Mouse (Mus musculus): ENCODE measurements around the gene Mxi1.

DNA sequence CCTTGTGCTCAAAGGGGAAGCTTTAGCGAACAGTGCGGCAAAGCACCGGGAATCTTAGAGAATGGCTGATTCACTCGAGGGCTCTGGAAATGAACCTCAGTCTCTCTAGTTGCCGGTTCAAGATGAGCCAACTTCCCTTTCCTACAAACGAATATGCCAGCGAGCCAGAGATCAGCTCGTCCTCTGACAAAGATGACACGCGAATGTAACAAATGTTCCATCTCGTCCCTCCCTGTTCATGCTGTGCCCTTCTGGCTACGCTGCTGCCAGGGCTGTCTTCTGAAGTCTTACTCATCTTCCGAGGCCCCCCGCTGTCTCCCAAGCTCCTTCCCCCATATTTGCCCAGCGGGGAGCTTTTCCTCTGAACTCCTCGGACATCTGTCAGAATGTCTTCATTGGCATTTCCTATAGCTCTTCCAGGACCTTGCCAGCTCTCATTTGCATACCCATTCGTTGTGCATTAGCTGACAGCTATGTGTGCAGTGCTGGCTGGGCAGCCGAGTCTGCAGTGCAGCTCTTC is 94.6 kb downstream of the Mxi1 start:
- TF ChIP-seq BHLHE40 (IDR thresholded peaks at IDR 0.05; ENCODE audit: borderline replicate concordance, low read depth, low read length) = peak; percentile 13; the same call in 1 of the 2 replicates
- no peak for TF ChIP-seq SMC3 (IDR thresholded peaks at IDR 0.05; ENCODE audit: low read depth, low read length)
- TF ChIP-seq TCF12 (IDR thresholded peaks at IDR 0.05; ENCODE audit: low read depth, low read length) = no peak; the same call in 1 of the 2 replicates
